Mouse (Mus musculus) gastrocnemius, postnatal 25 days (tissue): ENCODE data around the gene Clca4a. TPM values are rescaled to one million over a fixed set of nuclear protein-coding genes. Genes with fewer than 3 reads are reported as not detected.
"Not testable (repeated sequence)": the region's sequence is repeated elsewhere in the genome, so short reads cannot be mapped to it uniquely, and the experiment has no call there.

Experiments used
- DNase-seq: peaks from one replicate; pipeline ENCODE4 v3.0.0; 2022
- long read RNA-seq, 2 experiments: library from polyadenylated mRNA; stranded (forward); transcript quantifications; one replicate each; pipeline ENCODE4 v2.0.0; 2021
- total RNA-seq, 2 experiments: library from RNA; stranded (reverse); gene quantifications; 1 replicate in 1 of 2; 2 replicates in 1 of 2; pipeline ENCODE4 v1.2.3; 2021

The Clca4a gene
- total RNA-seq = not detected
- long read RNA-seq, experiment 1 = 0 reads
- long read RNA-seq, experiment 2 = 0 reads

DNA sequence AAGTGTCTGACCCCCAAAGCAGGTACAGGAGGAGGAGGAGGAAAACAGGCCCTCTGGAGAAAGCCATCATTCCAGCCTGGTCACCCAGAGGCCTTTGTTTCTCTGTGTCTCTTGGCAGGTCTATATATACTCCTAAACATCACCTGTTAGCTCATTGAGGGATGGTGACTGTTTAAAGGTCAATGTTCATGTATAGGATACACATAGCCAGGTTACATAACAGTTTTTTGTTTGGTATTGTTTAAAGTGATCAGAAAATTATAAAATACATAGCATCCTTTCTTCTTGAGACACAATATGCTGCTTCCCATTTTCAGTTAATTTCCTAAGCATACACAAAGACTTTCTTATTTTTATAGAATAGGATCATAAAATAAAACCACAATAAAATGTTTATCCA lies at the start of gene Clca4a:
Gene Clca4a (minus strand): TSS at position 101 of the 400 bp plus-strand sequence.
- DNase-seq = no peak

DNA sequence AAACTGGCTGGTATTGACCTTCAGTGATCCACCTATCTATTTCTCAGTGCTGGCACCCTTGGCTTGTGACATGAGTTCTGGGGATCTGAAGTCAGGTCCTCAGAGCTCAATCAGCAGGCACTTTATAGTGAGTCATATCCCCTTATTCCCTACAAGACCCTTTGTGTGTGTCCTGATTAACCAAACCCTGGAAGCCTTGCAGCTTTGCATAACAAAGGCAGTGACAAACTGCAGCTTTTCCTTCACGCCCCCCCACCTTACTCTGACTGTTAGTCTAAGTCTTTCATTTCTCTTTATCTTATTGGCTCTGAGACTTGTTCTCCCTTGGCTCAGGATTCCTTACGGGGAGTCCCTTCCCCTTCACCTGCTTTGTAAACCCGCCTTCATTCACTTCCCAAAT lies 43.0 kb upstream of the Clca4a start:
- DNase-seq = no peak

- DNase-seq = no peak
Measured at GRCm38 (mm10) chr3:145004422-145004821, 29.6 kb upstream of the Clca4a start.

DNA sequence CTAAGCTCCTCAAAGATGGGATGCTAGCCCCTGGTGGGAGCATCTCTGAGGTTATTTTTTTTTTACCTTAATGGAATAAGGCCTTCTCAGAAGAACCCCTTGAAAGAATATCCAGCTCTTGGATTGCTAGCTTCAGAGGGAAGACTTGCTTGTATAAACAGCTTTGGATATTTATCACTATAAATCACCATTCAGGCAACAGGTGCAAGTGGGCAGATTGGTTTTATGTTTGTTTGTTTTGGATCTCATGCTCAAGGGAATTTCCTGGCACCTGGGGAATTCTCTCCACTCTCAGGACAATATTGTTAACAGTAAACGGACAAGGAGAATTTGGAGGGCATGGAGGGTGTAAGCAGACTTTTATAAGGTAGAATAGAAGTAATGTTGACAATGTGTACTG lies 26.1 kb upstream of the Clca4a start:
- no peak for DNase-seq

DNA sequence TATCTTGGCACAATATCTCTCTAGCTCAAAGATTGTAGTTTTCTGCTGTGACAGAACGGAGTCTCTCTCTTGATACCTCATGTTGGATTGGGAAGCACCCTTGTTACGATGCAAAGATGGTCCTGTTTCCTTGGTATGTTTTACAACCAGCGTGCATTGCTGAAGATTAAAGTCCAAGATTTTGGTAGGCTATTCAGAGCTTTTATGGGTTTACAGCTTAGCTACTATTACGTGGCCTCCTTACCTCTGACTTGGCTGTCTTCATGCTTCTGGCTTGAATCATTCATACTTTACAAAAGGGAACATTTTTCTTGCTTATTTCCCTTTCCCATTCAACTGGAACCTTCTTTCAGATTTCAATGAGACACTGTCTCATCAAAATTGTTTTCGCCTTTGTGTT lies 18.2 kb upstream of the Clca4a start:
- no peak for DNase-seq

- no peak for DNase-seq
Measured at GRCm38 (mm10) chr3:144992618-144993017, 17.8 kb upstream of the Clca4a start.

DNA sequence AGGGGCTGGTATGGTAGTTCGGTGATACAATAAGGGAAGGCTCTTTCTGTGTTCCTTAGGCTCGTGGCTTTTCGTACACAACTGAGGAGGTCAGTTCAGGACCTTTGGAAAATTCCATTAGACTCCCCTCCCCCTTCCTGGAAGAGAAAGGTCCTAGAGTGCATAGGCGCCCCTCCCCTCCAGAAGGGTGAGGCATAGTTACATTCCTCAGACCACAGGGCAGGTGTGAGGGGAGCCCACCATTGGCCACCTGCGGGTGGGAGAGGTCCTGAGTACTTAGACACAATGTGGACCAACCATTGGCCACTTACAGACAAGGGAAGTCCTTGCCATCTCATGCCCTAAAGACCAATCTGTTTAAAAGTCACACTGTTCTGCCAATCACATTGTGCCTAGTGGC lies 11.0 kb upstream of the Clca4a start:
- DNase-seq = no peak

DNA sequence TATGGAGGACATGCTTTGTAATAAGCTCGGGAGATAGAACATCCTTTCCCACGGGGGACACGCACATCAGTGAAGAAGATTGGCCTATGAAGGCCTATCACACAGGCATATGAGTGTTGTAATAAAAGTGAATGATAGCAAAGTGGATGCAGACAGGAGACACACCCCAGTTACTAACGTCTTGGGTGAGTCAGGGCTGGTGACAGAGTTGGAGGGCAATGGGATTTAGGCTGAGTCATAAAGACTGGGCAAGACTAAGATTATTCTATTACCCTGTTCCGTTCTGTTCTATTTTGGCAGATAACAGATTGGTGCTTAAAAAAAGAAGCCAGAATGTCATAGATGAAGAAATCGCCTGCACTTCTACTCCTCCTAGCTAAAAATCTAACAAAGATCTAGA lies 5.7 kb upstream of the Clca4a start:
- no peak for DNase-seq

DNA sequence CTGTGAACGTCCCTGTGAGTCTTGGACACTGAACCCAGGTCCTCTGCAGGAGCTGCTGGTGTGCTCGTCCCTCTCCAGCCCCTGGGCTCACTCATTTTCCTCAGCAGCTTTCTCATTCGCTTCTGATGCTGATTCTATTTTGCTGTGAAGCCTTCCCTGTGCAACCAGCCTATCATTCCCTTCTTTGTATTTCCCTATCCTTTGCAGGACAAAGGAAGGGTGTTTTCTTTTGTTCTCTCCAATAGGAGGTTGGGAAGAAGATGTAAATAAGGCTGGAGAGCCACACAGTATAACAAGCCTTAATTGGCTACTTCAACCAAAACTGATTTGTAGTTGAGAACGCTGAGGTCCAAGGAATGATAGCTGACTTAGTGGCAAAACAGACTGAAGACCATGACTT lies 2.8 kb upstream of the Clca4a start:
- no peak for DNase-seq

DNA sequence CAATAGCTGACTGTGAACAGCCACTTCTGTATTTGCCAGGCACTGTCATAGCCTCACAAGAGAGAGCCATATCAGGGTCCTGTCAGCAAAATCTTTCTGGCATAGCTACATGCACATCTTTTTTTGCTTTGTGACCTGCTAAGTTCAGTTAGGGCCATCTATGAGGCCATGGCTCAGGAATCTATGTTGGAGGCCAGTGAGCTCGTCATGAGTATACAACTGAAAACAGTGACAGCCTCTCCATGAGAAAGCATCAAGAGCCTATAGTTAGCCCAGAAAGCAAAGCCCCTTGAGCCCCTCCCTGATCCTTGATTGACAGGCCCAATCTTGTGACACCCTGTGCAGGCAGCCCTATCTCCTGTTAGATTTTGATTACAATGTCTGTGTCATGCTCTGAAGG lies 1.2 kb upstream of the Clca4a start:
- DNase-seq = no peak

DNA sequence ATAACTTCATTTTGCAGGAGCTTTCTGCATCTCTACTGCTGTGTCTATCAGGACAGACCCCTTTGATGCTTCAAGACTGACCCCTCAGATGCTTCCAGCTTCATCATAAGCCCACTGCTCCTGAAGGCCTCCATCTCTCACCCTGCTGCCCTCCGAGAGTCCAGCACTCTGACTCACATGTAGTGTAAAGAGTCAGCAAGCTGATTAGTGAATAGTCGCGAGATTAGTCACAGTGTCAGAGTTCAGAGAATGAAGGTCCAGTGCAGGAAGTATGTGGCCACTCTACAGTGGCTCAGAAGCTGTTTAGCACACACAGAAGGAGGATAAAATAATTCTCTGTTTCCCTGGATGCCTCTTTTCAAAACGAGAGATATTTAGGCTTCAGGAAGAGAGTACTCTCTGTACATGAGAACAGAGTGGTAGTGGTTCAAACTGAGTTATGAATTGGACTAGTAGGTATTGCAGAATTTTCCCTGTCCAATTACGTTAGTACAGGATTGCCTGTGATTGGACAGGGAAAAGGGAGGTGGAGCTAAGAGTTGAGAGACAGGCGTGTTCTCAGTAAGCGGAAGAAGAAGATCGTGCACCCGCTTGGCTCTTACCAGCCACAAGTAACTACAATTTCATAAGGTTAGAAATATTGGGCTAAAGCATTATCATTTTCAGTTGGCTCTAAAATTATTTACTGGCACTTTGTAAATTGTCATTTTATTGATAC lies 3.1 kb downstream of the Clca4a start:
- DNase-seq = no peak

GRCm38 (mm10) chr3:144969755-144970154 lies 5.1 kb downstream of the Clca4a start:
- DNase-seq = no peak

GRCm38 (mm10) chr3:144966074-144966473 lies 8.8 kb downstream of the Clca4a start:
- no peak for DNase-seq

GRCm38 (mm10) chr3:144950829-144951228 lies 24.0 kb downstream of the Clca4a start:
- DNase-seq = no peak

- DNase-seq = not testable (repeated sequence)
Measured at GRCm38 (mm10) chr3:144947376-144947775, 27.5 kb downstream of the Clca4a start.

- not testable (repeated sequence) for DNase-seq
Measured at GRCm38 (mm10) chr3:144933625-144934024, 41.2 kb downstream of the Clca4a start.

GRCm38 (mm10) chr3:144933011-144933491 lies 41.8 kb downstream of the Clca4a start:
- no peak for DNase-seq

- no peak for DNase-seq
Measured at GRCm38 (mm10) chr3:144932335-144932734, 42.5 kb downstream of the Clca4a start, which contains the start of gene Clca4b. Clca4b (minus strand) TSS chr3:144932529.

DNA sequence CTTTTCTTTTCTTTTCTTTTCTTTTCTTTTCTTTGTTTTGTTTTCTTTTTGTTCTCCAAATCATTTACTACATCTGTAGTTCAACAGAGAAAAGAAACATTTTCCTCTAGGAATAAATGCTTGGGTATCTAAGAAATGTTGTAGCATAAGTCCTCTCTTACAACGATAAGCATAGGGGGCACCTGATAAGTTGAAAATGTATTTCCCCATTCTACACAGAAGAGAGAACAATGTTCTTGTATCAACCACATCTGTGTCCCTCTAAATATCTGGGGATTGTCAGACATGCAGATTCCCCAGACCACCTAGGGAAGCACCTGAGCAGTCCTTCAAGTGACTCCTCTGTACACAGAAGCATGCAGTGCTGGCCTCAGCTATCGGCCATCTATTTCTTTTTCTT lies 60.8 kb downstream of the Clca4a start:
- no peak for DNase-seq

Other genes starting within 250 kb of the Clca4a start
- under 1 TPM in 1 of 2 experiments, not detected in 1; 0.40 TPM for gene Clca3a1, start 214.1 kb downstream of the Clca4a start, total RNA-seq
- gene Clca3a2, start 155.6 kb downstream of the Clca4a start, total RNA-seq = not detected
- gene Clca3b, start 125.7 kb downstream of the Clca4a start, total RNA-seq = not detected
- gene Clca4b, start 42.5 kb downstream of the Clca4a start, total RNA-seq = not detected
- not detected for gene Clca1, start 57.7 kb upstream of the Clca4a start, total RNA-seq
- under 1 TPM; 0.08 to 0.24 TPM for gene Clca2, start 124.4 kb upstream of the Clca4a start, total RNA-seq
- 1 to 10 TPM; 7.7 TPM for gene Odf2l, start 143.5 kb upstream of the Clca4a start, total RNA-seq